Mouse (Mus musculus): ENCODE measurements around the gene Bmpr2. TPM values are rescaled to one million over a fixed set of nuclear protein-coding genes. Genes with fewer than 3 reads are reported as not detected.

Bmpr2 gene
- polyA plus RNA-seq, 1 experiment from 2014 or later = 0.88 TPM

DNA sequence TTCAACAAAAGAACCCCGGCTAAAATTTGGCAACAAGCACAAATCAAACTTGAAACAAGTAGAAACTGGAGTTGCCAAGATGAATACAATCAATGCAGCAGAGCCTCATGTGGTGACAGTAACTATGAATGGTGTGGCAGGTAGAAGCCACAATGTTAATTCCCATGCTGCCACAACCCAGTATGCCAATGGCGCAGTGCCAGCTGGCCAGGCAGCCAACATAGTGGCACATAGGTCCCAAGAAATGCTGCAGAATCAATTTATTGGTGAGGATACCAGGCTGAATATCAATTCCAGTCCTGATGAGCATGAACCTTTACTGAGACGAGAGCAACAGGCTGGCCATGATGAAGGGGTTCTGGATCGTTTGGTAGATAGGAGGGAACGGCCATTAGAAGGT lies 104.8 kb downstream of the Bmpr2 start:
- H3K4me2 ChIP-seq = no peak overlapping the region
- WGBS (ENCODE audit: insufficient replicate concordance) = 74% methylated on average over 5 of the region's 5 CpGs
- H3K4me3 ChIP-seq (replicated peaks) = no peak overlapping the region
- no peak overlapping the region for H3K27ac ChIP-seq (replicated peaks)
- H3K9ac ChIP-seq = no peak overlapping the region
- H3K4me1 ChIP-seq (replicated peaks) = no peaks in the 10 kb centered on the region
- no peaks in the 10 kb centered on the region for H3K27me3 ChIP-seq
- no peak for ATAC-seq (ENCODE audit: insufficient read depth)
- no peaks in the 10 kb centered on the region for H3K9me3 ChIP-seq (replicated peaks)
- peaks cover 14% of the 10 kb centered on the region; the same call in 1 of the 2 replicates for H3K36me3 ChIP-seq (replicated peaks)

GRCm38 (mm10) chr1:59874023-59874422 lies 110.8 kb downstream of the Bmpr2 start:
- Histone ChIP-seq H3K4me2 (no peak overlapping the region), H3K27ac (replicated peaks) (no peak overlapping the region), H3K9me3 (replicated peaks) (no peaks in the 10 kb centered on the region), H3K27me3 (no peaks in the 10 kb centered on the region), H3K4me1 (replicated peaks) (no peaks in the 10 kb centered on the region), H3K4me3 (replicated peaks) (no peak overlapping the region), H3K36me3 (replicated peaks) (peaks cover 3% of the 10 kb centered on the region; the same call in 1 of the 2 replicates), H3K9ac (no peak overlapping the region)
- ATAC-seq (ENCODE audit: insufficient read depth) = no peak
- 82% methylated on average over 3 of the region's 3 CpGs for WGBS (ENCODE audit: insufficient replicate concordance)

- WGBS (ENCODE audit: insufficient replicate concordance) = 57% methylated on average over 7 of the region's 7 CpGs
- Histone ChIP-seq H3K36me3 (replicated peaks) (no peaks in the 10 kb centered on the region), H3K9me3 (replicated peaks) (no peaks in the 10 kb centered on the region), H3K27me3 (no peaks in the 10 kb centered on the region), H3K27ac (replicated peaks) (no peak overlapping the region), H3K9ac (no peak overlapping the region), H3K4me2 (no peak overlapping the region), H3K4me1 (replicated peaks) (no peaks in the 10 kb centered on the region), H3K4me3 (replicated peaks) (no peak overlapping the region)
- ATAC-seq (ENCODE audit: insufficient read depth) = no peak
These were observed 114.9 kb downstream of the Bmpr2 start for GRCm38 (mm10) chr1:59878098-59878497.

GRCm38 (mm10) chr1:59883349-59884134 lies 120.3 kb downstream of the Bmpr2 start:
- Histone ChIP-seq H3K27ac (replicated peaks) (no peak overlapping the region), H3K4me1 (replicated peaks) (no peaks in the 10 kb centered on the region), H3K36me3 (replicated peaks) (no peaks in the 10 kb centered on the region), H3K4me2 (no peak overlapping the region), H3K9ac (no peak overlapping the region), H3K4me3 (replicated peaks) (no peak overlapping the region), H3K27me3 (no peaks in the 10 kb centered on the region), H3K9me3 (replicated peaks) (no peaks in the 10 kb centered on the region)
- ATAC-seq (ENCODE audit: insufficient read depth) = no peak
- 28% methylated on average over 3 of the region's 3 CpGs for WGBS (ENCODE audit: insufficient replicate concordance)

GRCm38 (mm10) chr1:59886899-59887298 lies 123.7 kb downstream of the Bmpr2 start:
- WGBS (ENCODE audit: insufficient replicate concordance) = 65% methylated on average over 4 of the region's 4 CpGs
- Histone ChIP-seq H3K4me1 (replicated peaks) (no peaks in the 10 kb centered on the region), H3K9ac (no peak overlapping the region), H3K9me3 (replicated peaks) (no peaks in the 10 kb centered on the region), H3K36me3 (replicated peaks) (no peaks in the 10 kb centered on the region), H3K27me3 (no peaks in the 10 kb centered on the region), H3K4me3 (replicated peaks) (no peak overlapping the region), H3K27ac (replicated peaks) (no peak overlapping the region), H3K4me2 (no peak overlapping the region)
- no peak for ATAC-seq (ENCODE audit: insufficient read depth)

GRCm38 (mm10) chr1:59888018-59888417 lies 124.8 kb downstream of the Bmpr2 start:
- Histone ChIP-seq H3K4me2 (no peak overlapping the region), H3K4me1 (replicated peaks) (peaks cover under 1% of the 10 kb centered on the region), H3K9ac (no peak overlapping the region), H3K4me3 (replicated peaks) (no peak overlapping the region), H3K9me3 (replicated peaks) (no peaks in the 10 kb centered on the region), H3K27ac (replicated peaks) (no peak overlapping the region), H3K27me3 (no peaks in the 10 kb centered on the region), H3K36me3 (replicated peaks) (no peaks in the 10 kb centered on the region)
- ATAC-seq (ENCODE audit: insufficient read depth) = no peak

DNA sequence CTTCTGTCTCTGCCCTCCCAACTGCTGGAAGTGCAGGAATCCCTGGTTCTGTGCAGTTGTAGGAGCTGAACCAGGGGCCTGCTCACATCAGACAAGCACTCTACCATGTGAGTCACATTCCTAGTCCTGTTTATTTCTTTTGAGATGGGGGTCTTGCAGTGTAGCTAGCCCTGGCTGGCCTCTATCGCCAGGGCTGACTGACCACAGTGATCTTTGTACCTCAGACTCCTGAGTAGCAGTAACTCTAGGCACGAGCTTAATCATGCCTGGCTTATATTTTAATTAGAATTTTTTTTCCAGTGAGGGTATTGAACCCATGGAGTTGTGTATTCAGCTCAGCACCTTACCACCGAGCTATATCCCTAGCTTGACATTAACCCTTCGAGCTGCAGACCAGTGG lies 128.0 kb downstream of the Bmpr2 start:
- H3K9me3 ChIP-seq (replicated peaks) = no peaks in the 10 kb centered on the region
- H3K9ac ChIP-seq = no peak overlapping the region
- no peak overlapping the region for H3K27ac ChIP-seq (replicated peaks)
- no peak overlapping the region for H3K4me3 ChIP-seq (replicated peaks)
- WGBS (ENCODE audit: insufficient replicate concordance) = 58% methylated on average over 4 of the region's 4 CpGs
- H3K27me3 ChIP-seq = no peaks in the 10 kb centered on the region
- H3K4me2 ChIP-seq = no peak overlapping the region
- no peak for ATAC-seq (ENCODE audit: insufficient read depth)
- no peaks in the 10 kb centered on the region for H3K36me3 ChIP-seq (replicated peaks)
- H3K4me1 ChIP-seq (replicated peaks) = peaks cover 31% of the 10 kb centered on the region

DNA sequence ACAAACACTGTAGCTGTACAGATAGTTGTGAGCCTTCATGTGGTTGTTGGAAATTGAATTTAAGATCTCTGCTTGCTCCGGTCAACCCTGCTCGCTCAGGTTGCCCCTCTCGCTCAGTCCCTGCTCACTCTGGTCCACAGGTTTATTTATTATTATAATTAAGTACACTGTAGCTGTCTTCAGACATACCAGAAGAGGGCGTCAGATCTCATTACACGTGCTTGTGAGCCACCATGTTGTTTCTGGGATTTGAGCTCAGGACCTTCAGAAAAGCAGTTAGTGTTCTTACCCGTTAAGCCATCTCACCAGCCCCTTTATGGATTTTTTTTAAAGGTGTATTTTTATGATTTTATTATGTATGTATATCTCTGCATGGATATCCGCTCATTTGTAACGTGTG lies 129.6 kb downstream of the Bmpr2 start:
- H3K4me1 ChIP-seq (replicated peaks) = peaks cover 36% of the 10 kb centered on the region
- no peaks in the 10 kb centered on the region for H3K36me3 ChIP-seq (replicated peaks)
- H3K4me2 ChIP-seq = no peak overlapping the region
- H3K27ac ChIP-seq (replicated peaks) = no peak overlapping the region
- WGBS (ENCODE audit: insufficient replicate concordance) = 65% methylated on average over 8 of the region's 8 CpGs
- H3K9ac ChIP-seq = no peak overlapping the region
- no peak for ATAC-seq (ENCODE audit: insufficient read depth)
- H3K27me3 ChIP-seq = no peaks in the 10 kb centered on the region
- H3K9me3 ChIP-seq (replicated peaks) = no peaks in the 10 kb centered on the region
- no peak overlapping the region for H3K4me3 ChIP-seq (replicated peaks)

GRCm38 (mm10) chr1:59894025-59894424 lies 130.8 kb downstream of the Bmpr2 start:
- Histone ChIP-seq H3K4me1 (replicated peaks) (peaks cover 36% of the 10 kb centered on the region), H3K9ac (no peak overlapping the region)
- WGBS (ENCODE audit: insufficient replicate concordance) = 23% methylated on average over 4 of the region's 4 CpGs

GRCm38 (mm10) chr1:59895456-59895855 lies 132.3 kb downstream of the Bmpr2 start:
- Histone ChIP-seq H3K9ac (no peak overlapping the region), H3K36me3 (replicated peaks) (no peaks in the 10 kb centered on the region), H3K27me3 (no peaks in the 10 kb centered on the region), H3K4me2 (no peak overlapping the region), H3K4me3 (replicated peaks) (no peak overlapping the region), H3K4me1 (replicated peaks) (peaks cover 45% of the 10 kb centered on the region), H3K9me3 (replicated peaks) (no peaks in the 10 kb centered on the region), H3K27ac (replicated peaks) (no peak overlapping the region)
- 41% methylated on average over 4 of the region's 4 CpGs for whole genome bisulfite sequencing (ENCODE audit: insufficient replicate concordance)
- ATAC-seq (ENCODE audit: insufficient read depth) = no peak

More at GRCm38 (mm10) chr1:59894025-59894424, 130.8 kb downstream of the Bmpr2 start:
- Histone ChIP-seq H3K4me3 (replicated peaks) (no peak overlapping the region), H3K9me3 (replicated peaks) (no peaks in the 10 kb centered on the region), H3K27me3 (no peaks in the 10 kb centered on the region), H3K4me2 (peak overlapping the region; percentile 29), H3K36me3 (replicated peaks) (no peaks in the 10 kb centered on the region), H3K27ac (replicated peaks) (peak overlapping the region; percentile 48)
- ATAC-seq (ENCODE audit: insufficient read depth) = peak; percentile 77

DNA sequence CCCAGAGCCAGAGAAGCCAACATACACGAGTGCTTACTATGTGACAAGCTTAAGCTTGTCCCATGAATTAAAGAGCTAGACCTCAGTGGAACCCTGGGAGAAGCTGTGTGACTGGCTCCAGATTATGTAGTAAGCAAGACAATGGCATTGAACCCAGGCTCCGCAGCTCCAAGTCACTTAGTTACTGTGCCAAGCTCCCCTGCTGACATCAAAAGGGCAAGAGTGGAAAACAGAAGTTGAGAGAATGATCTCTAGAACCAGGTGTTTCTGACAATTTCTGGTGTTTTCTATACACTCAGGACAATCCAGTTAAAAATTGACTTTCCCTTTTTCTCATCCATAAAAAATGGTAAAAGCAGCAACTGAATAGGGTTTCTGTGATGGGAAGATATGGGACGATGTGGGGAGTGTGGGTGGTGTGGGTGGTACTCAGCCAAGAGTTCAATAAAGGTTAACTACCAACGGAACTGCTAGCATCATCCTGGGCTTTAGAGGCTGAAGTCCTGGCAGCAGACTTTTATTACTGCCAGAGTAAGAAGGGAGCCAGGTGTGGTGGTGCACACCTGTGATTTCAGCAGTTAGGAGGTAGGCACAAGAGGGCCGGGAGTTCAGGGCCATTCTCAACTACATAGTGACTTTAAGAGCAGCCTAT lies 134.1 kb downstream of the Bmpr2 start:
- no peak overlapping the region for H3K4me3 ChIP-seq (replicated peaks)
- H3K9ac ChIP-seq = no peak overlapping the region
- no peaks in the 10 kb centered on the region for H3K36me3 ChIP-seq (replicated peaks)
- WGBS (ENCODE audit: insufficient replicate concordance) = 60% methylated on average over 5 of the region's 5 CpGs
- peaks cover 63% of the 10 kb centered on the region for H3K4me1 ChIP-seq (replicated peaks)
- no peak overlapping the region for H3K4me2 ChIP-seq
- no peak for ATAC-seq (ENCODE audit: insufficient read depth)
- H3K27ac ChIP-seq (replicated peaks) = no peak overlapping the region
- no peaks in the 10 kb centered on the region for H3K27me3 ChIP-seq
- no peaks in the 10 kb centered on the region for H3K9me3 ChIP-seq (replicated peaks)
